Mouse (Mus musculus): ENCODE measurements around the gene Shoc2.

Shoc2 gene

DNA sequence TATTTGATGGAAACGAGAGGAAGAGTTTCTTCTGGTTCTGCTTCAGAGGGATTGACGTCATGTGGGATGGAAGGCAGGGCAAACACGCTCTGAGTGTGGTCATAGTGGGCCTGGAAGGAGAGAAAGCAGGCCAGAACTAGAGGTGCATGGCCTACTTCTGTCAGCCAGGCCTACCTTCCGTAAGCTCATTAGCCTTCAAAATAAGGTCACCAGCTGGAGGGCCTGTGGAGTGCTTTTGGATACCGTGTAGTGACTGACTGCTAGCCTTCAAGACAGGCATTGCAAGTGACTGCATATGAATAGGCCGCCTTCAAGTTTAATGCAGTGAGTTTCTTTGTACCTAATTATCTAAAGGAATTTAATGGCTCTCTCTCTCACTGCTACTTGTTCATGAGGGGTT, 91.0 kb downstream of the Shoc2 start:
- DNase-seq (ENCODE audit: low spot score in 2 of 2) = no peak

DNA sequence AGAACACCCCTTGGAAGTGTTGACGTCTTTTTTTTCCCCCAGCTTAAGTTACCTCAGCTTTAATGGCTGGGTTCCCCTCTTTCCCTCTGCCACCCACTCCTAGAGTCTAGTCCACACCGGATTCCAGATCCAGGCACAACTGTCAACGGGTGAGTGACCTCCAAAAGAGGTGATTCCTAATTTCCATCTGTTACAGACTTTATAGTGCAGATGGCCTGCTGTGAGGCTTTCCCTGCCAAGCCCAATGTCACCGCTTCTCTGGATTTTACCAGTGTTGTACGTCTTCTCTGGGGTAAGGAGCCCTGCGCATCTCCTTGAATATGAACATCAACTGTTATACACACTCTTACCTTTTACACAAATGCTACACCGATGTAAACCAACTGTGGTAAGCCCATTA, 95.3 kb downstream of the Shoc2 start:
- DNase-seq (ENCODE audit: low spot score in 2 of 2) = no peak

DNA sequence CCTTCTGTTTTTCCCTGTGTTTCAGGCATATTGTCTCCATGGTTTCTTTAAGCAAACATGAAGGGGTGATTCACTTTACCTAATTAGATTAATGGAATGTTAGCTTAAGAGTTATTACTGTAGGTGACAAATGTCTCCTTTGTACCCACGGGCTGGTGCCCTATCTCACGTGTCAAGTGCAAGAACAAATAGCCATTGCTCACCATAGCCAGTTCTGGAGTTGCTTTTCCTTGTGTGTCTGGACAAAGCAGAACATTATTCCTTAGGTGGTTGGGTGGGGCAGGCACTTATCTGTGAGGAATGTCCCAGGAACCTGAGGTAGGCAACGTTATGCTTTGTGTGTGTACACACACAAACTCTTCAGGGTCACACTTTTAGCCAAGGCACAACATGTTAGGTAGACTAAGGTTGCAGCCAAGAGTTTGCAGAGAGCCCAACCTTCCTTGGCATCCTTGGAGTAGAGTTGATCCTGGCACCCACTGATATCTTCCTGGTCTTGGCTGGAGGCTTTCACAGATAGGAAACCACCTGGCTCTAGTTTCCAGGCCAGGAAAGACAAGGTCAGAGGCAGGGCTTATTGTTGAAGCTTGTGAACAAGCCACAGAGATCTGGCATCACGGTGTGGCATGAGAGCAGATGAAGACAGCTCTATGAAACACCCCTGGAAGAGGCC, 96.4 kb downstream of the Shoc2 start:
- no peak for DNase-seq (ENCODE audit: low spot score in 2 of 2)

DNA sequence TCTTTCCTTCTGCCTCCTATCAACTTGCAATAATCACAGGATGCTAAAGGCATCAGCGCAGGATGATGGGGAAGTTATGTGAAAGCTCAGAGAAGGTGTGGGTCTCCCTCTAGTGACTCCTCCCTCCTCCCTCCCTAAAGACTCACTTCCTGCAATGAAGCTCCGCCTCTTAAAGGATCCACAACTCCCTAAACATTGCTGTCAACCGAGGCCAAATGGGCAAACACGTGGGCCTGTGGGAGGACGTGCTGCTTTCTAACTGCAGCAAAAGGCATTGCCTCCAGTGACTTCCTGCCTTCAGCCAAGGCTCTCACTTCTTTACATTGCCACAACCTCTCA, 96.9 kb downstream of the Shoc2 start:
- no peak for DNase-seq (ENCODE audit: low spot score in 2 of 2)

DNA sequence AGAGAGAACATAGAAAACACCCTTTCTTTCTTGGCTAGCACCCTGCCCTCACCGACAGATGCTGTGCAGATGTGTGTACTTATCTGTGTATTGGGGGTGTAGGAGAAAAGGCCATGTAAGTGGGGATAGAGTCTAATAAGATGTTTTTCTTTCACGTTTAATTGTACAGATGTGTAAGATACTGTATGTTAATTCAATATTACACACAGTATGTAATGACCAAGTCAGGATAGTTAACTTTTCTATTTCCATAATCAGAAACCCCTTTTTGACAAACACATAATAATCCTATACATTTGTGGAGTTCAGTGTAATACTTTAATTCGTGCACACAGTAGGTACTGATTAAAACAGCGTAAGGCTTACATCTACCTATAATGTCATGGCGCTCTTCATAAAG, 99.7 kb downstream of the Shoc2 start, which contains the start of gene Adra2a:
Gene Adra2a (plus strand): TSS at position 301 of the 400 bp plus-strand sequence.
- no peak for DNase-seq (ENCODE audit: low spot score in 2 of 2)

DNA sequence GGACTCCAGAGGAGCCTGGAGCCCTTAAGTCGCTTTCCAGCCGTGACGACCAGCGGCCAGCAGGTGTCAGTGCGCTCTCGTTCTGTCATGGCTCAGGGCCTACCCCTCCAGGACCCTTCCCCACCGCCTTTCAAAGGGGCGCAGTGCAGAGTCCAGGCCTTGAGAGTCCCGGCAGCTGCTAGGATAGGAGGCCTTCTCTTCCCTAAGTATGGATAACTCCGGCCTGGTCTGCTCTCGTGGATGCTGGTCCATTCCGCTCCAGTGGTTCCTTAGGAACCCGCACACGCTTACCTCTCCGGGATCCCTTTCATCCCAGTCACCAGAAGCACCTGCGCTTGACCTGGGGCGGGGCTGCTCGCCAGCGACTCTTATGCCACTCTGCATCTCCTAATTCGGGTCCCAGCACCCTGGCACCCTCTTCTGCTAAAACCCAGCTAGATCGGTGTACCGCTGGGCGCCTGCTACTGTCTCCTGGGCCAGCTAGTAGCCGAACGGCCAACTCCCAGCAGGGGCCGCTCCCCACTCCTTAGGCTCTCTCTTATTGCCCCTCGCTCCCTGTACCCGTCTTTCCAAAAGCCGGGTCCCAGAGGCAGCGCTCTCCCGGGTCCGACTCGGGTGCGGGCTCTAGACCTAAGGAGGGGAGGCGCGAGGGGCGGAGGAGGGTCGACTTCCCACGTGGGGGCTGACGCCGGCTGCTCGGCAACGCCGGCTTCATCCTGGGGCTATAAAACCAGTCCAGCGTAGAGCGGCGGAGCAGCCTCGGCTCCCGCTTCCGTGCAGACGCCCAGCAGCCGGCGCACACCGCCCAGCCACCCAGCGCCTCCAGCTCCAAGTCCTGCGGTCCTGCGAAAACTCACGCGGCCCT, 100.6 kb downstream of the Shoc2 start:
- DNase-seq (ENCODE audit: low spot score in 2 of 2) = peak; percentile 42

DNA sequence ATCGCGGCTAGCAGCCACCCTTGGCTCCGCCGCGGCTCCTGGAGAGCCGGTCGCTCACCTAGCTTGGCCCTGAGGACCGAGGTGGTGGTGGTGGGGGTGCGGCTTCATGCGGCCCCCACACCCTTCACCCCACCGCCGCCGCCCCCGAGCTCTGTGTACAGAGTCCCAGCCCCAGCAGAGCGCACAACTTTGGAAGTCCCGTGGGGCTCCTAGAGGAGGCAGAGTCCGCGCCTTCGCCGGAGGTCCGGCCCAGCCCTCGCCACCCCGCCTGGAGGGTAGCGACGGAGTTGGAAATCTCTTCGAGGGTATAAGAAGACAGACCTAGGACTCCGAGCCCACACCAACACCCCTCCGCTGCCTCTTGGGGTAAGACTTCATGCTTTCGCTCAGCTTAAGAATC, 101.3 kb downstream of the Shoc2 start:
- DNase-seq (ENCODE audit: low spot score in 2 of 2) = no peak

DNA sequence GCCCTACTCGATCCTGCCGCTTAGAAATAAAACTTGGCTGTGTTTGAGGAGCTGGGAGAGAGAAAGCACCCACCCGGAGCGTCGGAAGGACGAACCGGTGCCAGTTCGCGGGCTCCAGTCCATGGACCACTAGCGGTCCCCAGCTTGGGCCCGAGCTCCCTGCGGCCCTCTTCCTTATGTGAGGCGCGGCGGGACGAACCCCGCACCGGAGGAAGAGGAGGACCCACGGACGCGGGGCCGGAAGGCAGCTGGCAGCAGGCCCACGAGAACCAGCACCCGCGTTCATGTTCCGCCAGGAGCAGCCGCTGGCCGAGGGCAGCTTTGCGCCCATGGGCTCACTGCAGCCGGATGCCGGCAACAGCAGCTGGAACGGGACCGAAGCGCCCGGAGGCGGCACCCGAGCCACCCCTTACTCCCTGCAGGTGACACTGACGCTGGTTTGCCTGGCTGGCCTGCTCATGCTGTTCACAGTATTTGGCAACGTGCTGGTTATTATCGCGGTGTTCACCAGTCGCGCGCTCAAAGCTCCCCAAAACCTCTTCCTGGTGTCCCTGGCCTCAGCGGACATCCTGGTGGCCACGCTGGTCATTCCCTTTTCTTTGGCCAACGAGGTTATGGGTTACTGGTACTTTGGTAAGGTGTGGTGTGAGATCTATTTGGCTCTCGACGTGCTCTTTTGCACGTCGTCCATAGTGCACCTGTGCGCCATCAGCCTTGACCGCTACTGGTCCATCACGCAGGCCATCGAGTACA, 102.0 kb downstream of the Shoc2 start:
- DNase-seq (ENCODE audit: low spot score in 2 of 2) = no peak

DNA sequence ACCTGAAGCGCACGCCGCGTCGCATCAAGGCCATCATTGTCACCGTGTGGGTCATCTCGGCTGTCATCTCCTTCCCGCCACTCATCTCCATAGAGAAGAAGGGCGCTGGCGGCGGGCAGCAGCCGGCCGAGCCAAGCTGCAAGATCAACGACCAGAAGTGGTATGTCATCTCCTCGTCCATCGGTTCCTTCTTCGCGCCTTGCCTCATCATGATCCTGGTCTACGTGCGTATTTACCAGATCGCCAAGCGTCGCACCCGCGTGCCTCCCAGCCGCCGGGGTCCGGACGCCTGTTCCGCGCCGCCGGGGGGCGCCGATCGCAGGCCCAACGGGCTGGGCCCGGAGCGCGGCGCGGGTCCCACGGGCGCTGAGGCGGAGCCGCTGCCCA, 102.6 kb downstream of the Shoc2 start:
- DNase-seq (ENCODE audit: low spot score in 2 of 2) = no peak

DNA sequence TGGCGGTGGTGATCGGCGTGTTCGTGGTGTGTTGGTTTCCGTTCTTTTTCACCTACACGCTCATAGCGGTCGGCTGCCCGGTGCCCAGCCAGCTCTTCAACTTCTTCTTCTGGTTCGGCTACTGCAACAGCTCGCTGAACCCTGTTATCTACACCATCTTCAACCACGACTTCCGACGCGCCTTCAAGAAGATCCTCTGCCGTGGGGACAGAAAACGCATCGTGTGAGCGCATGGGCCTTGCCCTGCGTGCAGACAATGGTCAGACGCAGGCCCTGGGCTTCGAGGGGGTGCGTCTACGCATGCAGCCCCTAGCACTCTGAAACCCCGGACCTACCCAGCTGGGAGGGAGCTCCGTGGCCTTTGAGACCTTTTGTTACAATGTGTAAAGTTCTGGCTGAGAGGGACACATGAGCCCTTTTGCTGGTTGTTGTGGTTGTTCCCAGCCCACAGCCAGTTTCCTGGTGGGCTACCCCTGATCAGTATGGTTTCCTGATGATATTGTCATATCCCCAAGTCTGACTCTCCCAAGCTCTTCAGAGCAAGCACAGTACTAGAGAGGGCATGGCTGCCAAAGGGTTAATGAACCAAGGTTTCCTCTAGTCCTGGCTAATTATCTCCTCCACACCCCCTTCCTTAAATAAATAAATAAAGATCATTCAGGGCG, 103.4 kb downstream of the Shoc2 start:
- peak in 1 of 2 experiments; percentile 7 for DNase-seq (ENCODE audit: low spot score in 2 of 2)

DNA sequence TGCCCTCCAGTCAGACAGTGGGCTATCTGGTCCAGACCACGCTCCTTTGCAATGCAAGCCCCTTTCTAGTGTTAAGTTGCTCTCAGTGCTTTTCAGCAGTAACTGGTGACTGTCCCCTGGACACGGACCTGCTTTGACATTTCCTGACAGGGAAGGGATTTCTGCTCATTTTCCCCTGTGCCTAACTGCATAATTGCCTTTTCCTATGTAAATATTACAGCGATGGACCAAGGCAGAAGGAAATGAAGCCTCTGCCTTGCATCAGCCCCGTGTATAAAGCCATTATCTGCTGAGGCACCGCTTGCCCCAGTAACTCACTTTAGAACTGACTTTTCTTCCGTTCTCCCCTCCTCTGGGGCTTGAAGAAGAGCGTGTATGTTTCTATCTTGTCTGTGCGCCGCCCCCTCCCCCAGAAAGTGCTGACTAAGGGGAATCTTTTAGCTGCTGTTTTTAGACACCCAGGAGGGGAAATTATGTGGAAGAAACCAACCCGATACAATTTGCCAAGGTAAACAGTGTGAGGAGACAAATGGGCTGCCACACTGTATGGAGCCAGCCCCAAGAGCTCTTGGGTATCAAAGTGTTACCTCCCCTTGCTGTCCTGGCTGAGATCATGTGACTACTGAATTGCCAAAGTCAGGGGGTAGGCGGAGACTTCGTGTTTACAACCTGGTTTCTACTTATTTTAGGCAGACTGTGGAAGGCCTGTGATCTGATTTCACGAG, 104.2 kb downstream of the Shoc2 start:
- DNase-seq (ENCODE audit: low spot score in 2 of 2) = no peak

DNA sequence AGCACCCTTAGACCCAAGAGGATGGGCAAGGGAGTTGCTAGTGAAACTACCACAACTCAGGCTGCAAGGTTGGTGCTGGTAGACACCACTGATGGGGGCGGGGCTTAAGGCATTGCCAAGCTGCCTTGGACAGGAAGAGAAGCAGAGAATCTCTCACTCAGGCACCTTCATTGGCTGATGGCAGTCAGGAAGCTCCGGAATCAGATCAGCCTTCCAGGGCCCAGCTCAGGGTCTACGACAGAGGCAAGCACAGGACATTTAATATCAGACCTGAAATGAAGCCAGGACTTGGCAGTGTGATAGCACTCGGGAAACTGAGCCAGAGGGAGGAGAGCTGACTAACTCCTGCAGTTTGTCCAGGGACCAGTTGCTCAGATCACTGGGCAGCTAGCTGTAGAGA, 107.5 kb downstream of the Shoc2 start:
- DNase-seq (ENCODE audit: low spot score in 2 of 2) = no peak

DNA sequence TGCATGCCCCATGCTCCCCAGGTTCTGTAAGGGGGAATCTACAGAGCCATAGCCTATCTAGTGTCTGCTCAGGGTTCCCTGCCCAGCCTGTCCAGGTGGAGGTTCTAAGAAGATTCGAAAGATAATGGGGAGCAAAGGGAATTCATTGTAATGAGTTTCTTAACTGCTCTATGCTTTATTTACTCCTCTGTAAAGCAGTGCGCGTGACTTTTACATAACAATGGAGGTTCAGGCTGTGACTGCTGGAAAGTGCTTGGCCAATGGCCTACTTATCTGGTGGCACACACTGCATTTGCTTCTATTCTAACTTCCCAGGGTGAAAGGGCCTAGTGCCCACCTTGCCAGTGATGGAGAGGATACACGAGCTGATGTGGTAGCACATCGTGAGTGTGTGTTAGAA, 111.7 kb downstream of the Shoc2 start:
- DNase-seq (ENCODE audit: low spot score in 2 of 2) = no peak

DNA sequence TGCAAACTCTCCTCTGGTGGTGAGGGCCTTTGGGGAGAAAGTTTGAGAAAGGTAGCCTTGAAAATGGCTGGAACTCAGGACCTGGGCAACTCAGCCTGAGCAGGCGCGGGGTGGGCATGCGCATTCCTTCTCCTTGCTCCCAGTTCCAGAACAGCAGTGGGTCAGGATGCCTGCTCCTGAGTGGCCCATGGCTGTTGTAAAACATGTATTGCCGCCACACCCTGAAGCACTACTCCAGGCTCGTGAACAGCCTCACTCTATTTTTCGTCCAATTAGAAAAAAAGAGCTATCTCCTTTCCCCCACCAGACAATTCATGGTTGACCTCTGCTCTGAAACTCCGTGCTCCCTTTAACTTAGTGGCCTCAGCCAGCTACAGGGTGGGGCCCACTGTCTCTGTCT, 124.3 kb downstream of the Shoc2 start:
- DNase-seq (ENCODE audit: low spot score in 2 of 2) = no peak

DNA sequence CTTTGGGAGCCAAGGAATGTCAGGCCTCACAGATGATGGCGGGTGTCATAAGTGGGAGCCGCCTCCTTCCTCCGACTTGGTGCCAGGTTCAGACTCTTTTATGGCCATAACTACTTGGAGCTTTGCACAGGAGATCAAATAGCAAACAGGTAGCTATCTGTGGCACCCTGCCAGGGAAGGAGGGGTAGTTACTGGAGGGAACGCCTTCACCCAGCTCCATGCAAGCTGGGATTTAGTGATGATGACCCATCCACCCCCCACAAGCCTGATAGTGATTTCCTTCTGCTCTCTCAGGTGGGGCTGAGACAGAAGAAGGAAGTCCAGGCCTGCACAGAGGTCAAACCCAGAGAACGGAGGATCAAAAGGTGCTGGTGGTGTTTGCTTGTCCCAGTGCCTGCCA, 126.4 kb downstream of the Shoc2 start:
- peak; percentile 44 to 74 for DNase-seq (ENCODE audit: low spot score in 2 of 2)

DNA sequence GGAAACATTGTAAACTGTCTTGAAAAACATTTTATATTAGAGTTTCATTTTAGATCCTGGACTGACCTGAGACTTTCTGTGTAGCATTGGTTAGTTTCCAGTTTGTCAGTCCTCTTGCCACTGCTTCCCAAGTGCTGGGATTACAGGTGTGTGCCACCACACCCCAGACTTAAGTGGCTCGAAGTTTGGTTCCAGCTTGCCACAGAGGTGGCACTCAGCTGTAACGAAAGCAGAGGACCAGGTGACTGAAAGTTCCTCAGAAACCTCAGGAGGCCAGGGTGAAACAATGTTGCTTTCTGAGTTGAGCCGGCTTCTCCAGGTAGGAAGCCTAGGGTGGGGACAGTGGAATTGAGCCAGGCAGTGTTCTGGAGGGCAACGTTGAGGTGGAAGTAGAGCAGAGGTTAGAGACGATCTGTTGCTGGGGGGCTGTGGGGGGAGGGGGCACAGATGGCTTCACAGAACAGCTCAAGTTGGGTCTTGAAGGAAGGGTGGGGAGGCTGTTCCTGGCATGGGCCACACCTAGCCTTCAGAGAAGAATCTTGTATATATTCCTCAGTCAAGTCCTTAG, 128.2 kb downstream of the Shoc2 start:
- DNase-seq (ENCODE audit: low spot score in 2 of 2) = no peak

DNA sequence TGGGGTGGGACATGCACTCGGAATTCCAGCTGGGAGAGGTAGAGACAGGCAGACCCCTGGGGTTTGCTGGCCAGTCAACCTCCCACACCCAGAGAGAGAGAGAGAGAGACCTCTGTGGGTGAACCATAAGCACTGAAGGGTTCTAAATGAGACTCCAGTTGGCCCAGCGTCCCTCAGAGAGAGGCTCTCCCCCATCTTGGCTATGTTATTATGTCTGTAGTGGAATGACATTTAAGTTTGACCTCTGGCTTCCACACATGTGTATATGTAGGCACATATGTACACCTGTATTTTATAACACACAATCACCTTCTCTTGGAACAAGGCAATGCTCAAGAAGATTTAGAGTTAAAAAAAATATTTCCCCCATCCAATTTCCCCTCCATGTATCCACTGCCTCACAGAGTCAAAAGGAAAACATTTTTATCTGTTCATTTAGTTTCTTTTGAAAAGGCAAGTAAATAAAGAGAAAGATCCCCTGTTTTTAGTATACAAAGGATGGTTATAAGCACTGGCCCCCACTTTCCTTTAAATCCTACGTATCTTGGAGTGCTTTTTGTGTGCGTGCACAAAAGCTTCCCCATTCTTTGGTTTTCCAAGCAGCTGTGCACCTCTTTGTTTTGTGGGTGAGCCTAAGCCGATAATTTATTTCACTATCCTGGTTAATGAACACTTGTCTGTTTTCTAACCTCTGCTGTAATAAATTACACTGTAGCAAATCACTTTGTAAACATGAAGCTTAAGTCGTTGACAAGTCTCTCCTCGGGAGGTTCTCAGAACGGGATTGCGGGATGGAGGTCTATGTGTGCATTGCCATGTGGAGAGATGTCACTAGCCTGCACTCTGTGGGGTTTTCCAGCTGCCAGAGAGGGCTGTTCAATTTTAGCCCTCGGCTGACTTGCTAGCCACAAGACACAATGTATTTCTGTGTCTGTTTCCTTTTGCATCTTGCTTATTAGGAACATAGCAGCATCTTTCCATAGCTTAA, 132.6 kb downstream of the Shoc2 start:
- no peak for DNase-seq (ENCODE audit: low spot score in 2 of 2)

DNA sequence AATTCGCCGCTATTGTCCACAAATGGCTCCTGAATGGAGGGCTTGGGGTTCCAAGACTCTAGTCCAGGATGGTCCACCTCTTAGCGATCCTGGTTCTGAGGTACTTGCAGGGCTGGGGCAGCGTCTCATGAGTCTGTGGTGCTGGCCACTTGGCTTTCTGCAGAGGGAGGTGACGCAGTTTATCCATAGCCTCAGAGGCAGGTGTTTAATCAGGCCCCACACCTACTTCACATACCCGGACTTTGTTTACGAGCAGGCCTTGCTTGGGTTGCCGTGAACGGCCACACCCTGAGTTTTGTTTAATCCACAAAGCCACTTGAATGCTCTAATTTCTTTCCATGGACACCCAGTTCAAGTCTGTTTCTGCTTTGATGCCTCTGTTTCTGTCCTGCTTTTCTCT, 137.2 kb downstream of the Shoc2 start:
- DNase-seq (ENCODE audit: low spot score in 2 of 2) = no peak

DNA sequence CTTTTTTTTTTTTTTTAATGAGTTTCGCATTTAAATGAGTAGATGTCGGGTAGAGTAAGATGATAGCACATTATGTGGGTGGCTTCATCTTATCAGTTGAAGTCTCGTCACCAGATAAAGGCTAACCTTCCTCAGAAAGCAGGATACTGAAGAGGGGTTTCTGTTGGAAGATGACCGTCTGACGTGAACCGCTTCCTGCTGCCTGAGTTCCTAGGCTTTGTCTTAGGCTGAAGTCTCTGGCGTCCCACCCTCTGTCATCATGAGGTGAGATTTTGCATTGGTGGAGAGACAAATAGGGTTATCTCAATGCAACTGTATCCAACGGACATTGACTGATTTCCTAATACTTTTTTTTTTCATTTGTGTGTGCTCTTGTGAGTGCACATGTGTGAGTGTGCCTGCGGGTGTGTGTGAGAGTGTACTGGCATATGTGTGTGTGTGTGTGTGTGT, 137.6 kb downstream of the Shoc2 start:
- DNase-seq (ENCODE audit: low spot score in 2 of 2) = no peak

Measured in urinary bladder, postnatal 36 days (tissue).